Mouse (Mus musculus) embryonic facial prominence, embryonic 12.5 days (tissue): ENCODE measurements around the gene Sco2. TPM values are rescaled to one million over a fixed set of nuclear protein-coding genes. Genes with fewer than 3 reads are reported as not detected.

Source experiments
- ATAC-seq: fragments of 200-750 bp; cut with Nextera tagmentation; 2 replicates; pipeline ENCODE4 v1.8.0; 2017; ENCODE audit not compliant: insufficient number of reproducible peaks, insufficient read depth, low FRiP score, low TSS enrichment
- H3K27ac ChIP-seq: fragments of 300-500 bp; sonication (generic); 2 replicates; pipeline ENCODE4 v1.5.1; 2016; ENCODE audit warnings: mild to moderate bottlenecking
- H3K27me3 ChIP-seq: fragments of 300-500 bp; sonication (generic); 2 replicates; pipeline ENCODE4 v1.6.1; 2016; ENCODE audit warnings: mild to moderate bottlenecking, moderate library complexity
- H3K36me3 ChIP-seq: fragments of 300-500 bp; sonication (generic); 2 replicates; pipeline ENCODE4 v1.6.1; 2016; ENCODE audit warnings: mild to moderate bottlenecking
- H3K4me1 ChIP-seq: fragments of 300-500 bp; sonication (generic); 2 replicates; pipeline ENCODE4 v1.6.1; 2016
- H3K4me2 ChIP-seq: fragments of 300-500 bp; sonication (generic); replicated peaks from 2 replicates; pipeline ENCODE4 v1.6.1; 2016; ENCODE audit warnings: mild to moderate bottlenecking, moderate library complexity
- H3K4me3 ChIP-seq: fragments of 300-500 bp; sonication (generic); 2 replicates; pipeline ENCODE4 v1.5.1; 2016; ENCODE audit warnings: mild to moderate bottlenecking
- H3K9ac ChIP-seq: fragments of 300-500 bp; sonication (generic); 2 replicates; pipeline ENCODE4 v1.6.1; 2016; ENCODE audit warnings: mild to moderate bottlenecking, moderate library complexity
- H3K9me3 ChIP-seq: fragments of 300-500 bp; sonication (generic); 2 replicates; pipeline ENCODE4 v1.6.1; 2016; ENCODE audit warnings: mild to moderate bottlenecking, moderate library complexity
- WGBS: fragments of 180-500 bp; shearing (Covaris S2); methylation state at CpG from one replicate; pipeline ENCODE4 v1.1.7; 2016; 5-methylcytosine and 5-hydroxymethylcytosine counted together
- polyA plus RNA-seq: library from polyadenylated mRNA; unstranded; fragments of >200 nt; fragmentation: Nextera tagmentation; extraction: Ambion mirVana; gene quantifications from 2 replicates; pipeline ENCODE4 v1.2.1, GENCODE M21; 2016

Gene Sco2
- 5.5 and 6.2 TPM in 2 replicates for polyA plus RNA-seq

DNA sequence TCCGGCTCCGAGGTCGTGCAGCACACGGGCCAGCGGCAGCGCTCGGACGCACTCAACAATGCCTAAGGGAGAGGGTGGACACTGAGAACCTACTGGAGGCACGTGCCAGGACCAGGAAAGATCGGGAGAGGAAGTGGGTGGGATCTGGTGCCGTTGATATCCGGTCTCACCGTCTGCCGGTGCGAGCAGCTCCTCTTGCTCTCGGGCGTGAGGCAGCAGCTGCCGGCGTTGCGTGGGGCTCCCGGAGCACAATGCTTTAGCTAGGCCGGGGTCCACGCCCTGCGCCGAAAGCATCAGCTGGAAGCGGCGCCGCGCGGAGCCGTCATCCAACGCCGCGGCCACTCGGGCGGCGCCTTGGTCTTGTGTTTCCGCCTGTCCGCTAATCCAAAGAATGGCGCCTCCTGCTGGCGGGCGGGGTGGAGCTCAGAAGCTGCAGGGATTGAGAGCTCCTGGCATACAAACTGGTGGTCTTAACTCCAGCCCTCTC lies at the start of gene Sco2:
Sco2 (minus strand) TSS at position 85 of the 487 bp plus-strand sequence.
- ATAC-seq: peak; percentile 69

GRCm38 (mm10) chr15:89421938-89422337 lies 48.3 kb upstream of the Sco2 start:
- Histone ChIP-seq H3K4me2 (no peak overlapping the region), H3K9me3 (no peaks in the 10 kb centered on the region), H3K27ac (no peak overlapping the region), H3K4me1 (peaks cover 7% of the 10 kb centered on the region; the same call in 1 of the 2 replicates), H3K36me3 (peaks cover 20% of the 10 kb centered on the region), H3K27me3 (0 out of 2 replicates have a peak, but pooled peaks cover 2% of the 10 kb centered on the region), H3K9ac (no peak overlapping the region), H3K4me3 (no peak overlapping the region)
- WGBS: 90% methylated on average over 9 of the region's 9 CpGs
- ATAC-seq: no peak

More for the DNA sequence above, at the start of gene Sco2:
- Histone ChIP-seq H3K4me1 (peaks cover 20% of the 10 kb centered on the region), H3K9me3 (no peaks in the 10 kb centered on the region), H3K27me3 (peaks cover 30% of the 10 kb centered on the region), H3K9ac (peak within 1 kb of the TSS; percentile 65), H3K27ac (peak within 1 kb of the TSS; percentile 81), H3K4me2 (peak within 1 kb of the TSS; percentile 69), H3K4me3 (peak within 1 kb of the TSS; percentile 57), H3K36me3 (peaks cover 39% of the 10 kb centered on the region)
- WGBS: under 1% methylated on average over 42 of the region's 42 CpGs

DNA sequence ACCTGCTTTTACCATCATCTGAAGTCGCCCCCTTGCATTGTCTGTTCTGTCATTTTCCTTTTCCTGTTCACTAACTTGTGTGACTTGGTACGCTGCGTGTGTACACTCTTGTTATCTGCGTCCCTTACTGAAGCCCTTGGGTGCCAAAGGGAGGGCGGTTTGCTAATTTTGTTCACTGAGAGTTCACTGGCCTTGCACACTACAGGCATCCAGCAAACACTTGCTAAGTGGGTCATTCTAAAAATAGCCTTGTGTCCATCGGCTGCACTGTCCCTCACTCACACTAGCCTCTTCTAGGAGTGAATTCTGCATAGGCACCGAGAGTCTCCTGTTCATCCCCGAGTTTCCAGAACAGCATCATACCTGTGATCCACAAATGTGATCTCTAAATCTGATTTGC lies 41.6 kb upstream of the Sco2 start:
- Histone ChIP-seq H3K4me3 (no peak overlapping the region), H3K36me3 (peaks cover 5% of the 10 kb centered on the region; the same call in 1 of the 2 replicates), H3K4me2 (no peak overlapping the region), H3K27me3 (no peaks in the 10 kb centered on the region), H3K27ac (no peak overlapping the region), H3K4me1 (no peaks in the 10 kb centered on the region), H3K9ac (no peak overlapping the region), H3K9me3 (0 out of 2 replicates have a peak, but pooled peaks cover 1% of the 10 kb centered on the region)
- ATAC-seq: no peak
- 87% methylated on average over 8 of the region's 8 CpGs for WGBS

GRCm38 (mm10) chr15:89410118-89410517 lies 36.5 kb upstream of the Sco2 start, which contains the start of gene Syce3:
Gene Syce3, minus strand, starts transcription at chr15:89410503.
- H3K4me1 ChIP-seq: no peaks in the 10 kb centered on the region
- WGBS: 87% methylated on average over 24 of the region's 24 CpGs
- ATAC-seq: 0 out of 2 replicates have a peak, but pooled peaks have one; percentile 35
- H3K4me2 ChIP-seq: no peak within 1 kb of the TSS
- no peaks in the 10 kb centered on the region for H3K36me3 ChIP-seq
- no peak within 1 kb of the TSS for H3K9ac ChIP-seq
- no peaks in the 10 kb centered on the region for H3K27me3 ChIP-seq
- 0 out of 2 replicates have a peak, but pooled peaks cover 7% of the 10 kb centered on the region for H3K9me3 ChIP-seq
- no peak within 1 kb of the TSS for H3K27ac ChIP-seq
- H3K4me3 ChIP-seq: no peak within 1 kb of the TSS

DNA sequence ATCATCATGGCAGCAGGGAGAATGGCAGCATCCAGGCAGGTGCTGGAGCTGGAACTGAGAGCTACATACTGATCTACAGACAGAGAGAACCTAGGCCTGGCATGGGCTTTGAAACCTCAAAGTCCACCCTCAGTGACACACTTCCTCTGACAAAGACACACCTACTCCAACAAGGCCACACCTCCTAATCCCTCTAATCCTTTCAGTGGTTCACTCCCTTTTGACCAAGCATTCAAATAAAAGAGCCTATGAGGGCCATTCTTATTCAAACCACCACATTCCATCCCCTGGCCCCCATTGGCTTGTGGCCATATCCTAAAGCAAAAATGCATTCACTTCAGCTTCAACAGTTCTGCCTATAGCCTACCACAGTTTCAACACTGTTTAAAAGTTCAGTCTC lies 33.0 kb upstream of the Sco2 start:
- Histone ChIP-seq H3K4me3 (no peak overlapping the region), H3K27ac (no peak overlapping the region), H3K4me2 (no peak overlapping the region), H3K36me3 (no peaks in the 10 kb centered on the region), H3K27me3 (no peaks in the 10 kb centered on the region), H3K4me1 (no peaks in the 10 kb centered on the region), H3K9me3 (0 out of 2 replicates have a peak, but pooled peaks cover 7% of the 10 kb centered on the region), H3K9ac (no peak overlapping the region)
- no peak for ATAC-seq

GRCm38 (mm10) chr15:89404831-89405623 lies 31.4 kb upstream of the Sco2 start:
- Histone ChIP-seq H3K4me2 (no peak overlapping the region), H3K9me3 (0 out of 2 replicates have a peak, but pooled peaks cover 4% of the 10 kb centered on the region), H3K36me3 (no peaks in the 10 kb centered on the region), H3K27me3 (no peaks in the 10 kb centered on the region), H3K27ac (no peak overlapping the region), H3K9ac (no peak overlapping the region), H3K4me3 (no peak overlapping the region), H3K4me1 (no peaks in the 10 kb centered on the region)
- WGBS: 81% methylated on average over 10 of the region's 10 CpGs
- no peak for ATAC-seq

GRCm38 (mm10) chr15:89402471-89402870 lies 28.8 kb upstream of the Sco2 start:
- WGBS: 85% methylated on average over 1 of the region's 1 CpGs
- no peaks in the 10 kb centered on the region for H3K9me3 ChIP-seq
- no peaks in the 10 kb centered on the region for H3K4me1 ChIP-seq
- no peak for ATAC-seq
- no peak overlapping the region for H3K27ac ChIP-seq
- H3K36me3 ChIP-seq: no peaks in the 10 kb centered on the region
- no peaks in the 10 kb centered on the region for H3K27me3 ChIP-seq
- no peak overlapping the region for H3K9ac ChIP-seq
- no peak overlapping the region for H3K4me3 ChIP-seq
- no peak overlapping the region for H3K4me2 ChIP-seq

GRCm38 (mm10) chr15:89399716-89400115 lies 26.1 kb upstream of the Sco2 start:
- Histone ChIP-seq H3K36me3 (no peaks in the 10 kb centered on the region), H3K9ac (no peak overlapping the region), H3K4me2 (no peak overlapping the region), H3K27me3 (no peaks in the 10 kb centered on the region), H3K4me3 (no peak overlapping the region), H3K9me3 (no peaks in the 10 kb centered on the region), H3K27ac (no peak overlapping the region), H3K4me1 (no peaks in the 10 kb centered on the region)
- WGBS: 53% methylated on average over 1 of the region's 1 CpGs
- no peak for ATAC-seq

DNA sequence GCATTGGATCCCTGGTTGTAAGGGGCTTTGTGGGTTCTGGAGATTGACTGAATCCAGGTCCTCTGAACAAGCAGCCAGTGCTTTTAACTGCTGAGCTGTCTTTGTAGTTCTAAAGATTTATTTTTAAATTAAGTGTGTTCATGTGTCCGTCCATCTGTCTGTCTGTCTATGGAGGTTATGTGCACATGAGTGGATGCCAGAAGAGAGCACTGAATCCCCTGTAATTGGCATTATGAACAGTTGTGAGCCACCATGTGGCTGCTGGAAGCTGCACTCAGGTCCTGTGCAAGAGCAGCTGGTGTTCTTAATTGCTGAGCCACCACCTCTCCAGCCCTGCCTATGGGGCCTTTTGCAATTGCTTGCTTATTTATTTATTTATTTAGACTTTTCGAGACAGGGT lies 24.5 kb upstream of the Sco2 start:
- Histone ChIP-seq H3K4me2 (no peak overlapping the region), H3K27me3 (no peaks in the 10 kb centered on the region), H3K9ac (no peak overlapping the region), H3K4me3 (no peak overlapping the region), H3K27ac (no peak overlapping the region), H3K9me3 (no peaks in the 10 kb centered on the region), H3K36me3 (no peaks in the 10 kb centered on the region), H3K4me1 (no peaks in the 10 kb centered on the region)
- WGBS: 82% methylated on average over 2 of the region's 2 CpGs
- ATAC-seq: no peak

- 88% methylated on average over 4 of the region's 4 CpGs for WGBS
These were observed 23.2 kb upstream of the Sco2 start for GRCm38 (mm10) chr15:89396883-89397282.

DNA sequence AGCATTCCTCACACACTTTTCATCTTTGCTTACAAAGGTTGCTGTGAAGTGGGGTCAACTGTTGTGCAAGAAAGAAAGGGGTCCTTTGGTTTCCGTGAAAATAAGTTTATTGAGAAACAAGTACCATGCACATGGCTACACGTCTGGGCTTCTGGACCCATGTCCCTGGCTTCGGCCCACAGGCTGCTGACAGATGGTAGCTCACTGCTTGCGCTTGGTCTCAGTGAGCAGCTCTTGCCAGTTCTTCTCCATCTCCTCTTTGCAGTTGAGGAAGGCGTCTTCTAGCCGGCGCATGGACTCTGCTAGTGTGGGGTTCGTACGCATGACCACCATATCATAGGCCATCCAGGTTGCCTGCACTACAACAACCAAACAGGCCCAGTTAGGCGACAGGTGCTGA lies 16.4 kb upstream of the Sco2 start:
- no peaks in the 10 kb centered on the region; the same call in 1 of the 2 replicates for H3K27me3 ChIP-seq
- 90% methylated on average over 10 of the region's 10 CpGs for WGBS
- no peaks in the 10 kb centered on the region for H3K4me1 ChIP-seq
- no peak overlapping the region for H3K4me3 ChIP-seq
- H3K9me3 ChIP-seq: no peaks in the 10 kb centered on the region
- no peaks in the 10 kb centered on the region for H3K36me3 ChIP-seq
- no peak overlapping the region for H3K4me2 ChIP-seq
- H3K27ac ChIP-seq: no peak overlapping the region
- H3K9ac ChIP-seq: no peak overlapping the region
- no peak for ATAC-seq

More at GRCm38 (mm10) chr15:89396883-89397282, 23.2 kb upstream of the Sco2 start:
- Histone ChIP-seq H3K36me3 (no peaks in the 10 kb centered on the region), H3K27ac (no peak overlapping the region), H3K4me2 (no peak overlapping the region), H3K4me1 (no peaks in the 10 kb centered on the region), H3K4me3 (no peak overlapping the region), H3K27me3 (no peaks in the 10 kb centered on the region), H3K9ac (no peak overlapping the region), H3K9me3 (no peaks in the 10 kb centered on the region)
- no peak for ATAC-seq

- no peak overlapping the region for H3K27ac ChIP-seq
- no peaks in the 10 kb centered on the region for H3K4me1 ChIP-seq
- 45% methylated on average over 12 of the region's 12 CpGs for WGBS
- no peaks in the 10 kb centered on the region for H3K9me3 ChIP-seq
- no peak overlapping the region for H3K9ac ChIP-seq
- H3K27me3 ChIP-seq: peaks cover 5% of the 10 kb centered on the region
- no peak overlapping the region for H3K4me3 ChIP-seq
- H3K4me2 ChIP-seq: no peak overlapping the region
- no peaks in the 10 kb centered on the region for H3K36me3 ChIP-seq
- ATAC-seq: no peak
These were observed 13.5 kb upstream of the Sco2 start for GRCm38 (mm10) chr15:89387127-89387526.
